Mouse (Mus musculus): ENCODE results near the gene Tmem141.

Tmem141 gene

GRCm38 (mm10) chr2:25577951-25578795, 43.6 kb downstream of the Tmem141 start:
- DNase-seq, result peak; percentile 69 to 73

- peak; percentile 71 to 72 for DNase-seq
Measured at GRCm38 (mm10) chr2:25576965-25577891, 44.6 kb downstream of the Tmem141 start.

GRCm38 (mm10) chr2:25576028-25576850, 45.6 kb downstream of the Tmem141 start:
- DNase-seq, result peak in 1 of 2 experiments; percentile 54

DNA sequence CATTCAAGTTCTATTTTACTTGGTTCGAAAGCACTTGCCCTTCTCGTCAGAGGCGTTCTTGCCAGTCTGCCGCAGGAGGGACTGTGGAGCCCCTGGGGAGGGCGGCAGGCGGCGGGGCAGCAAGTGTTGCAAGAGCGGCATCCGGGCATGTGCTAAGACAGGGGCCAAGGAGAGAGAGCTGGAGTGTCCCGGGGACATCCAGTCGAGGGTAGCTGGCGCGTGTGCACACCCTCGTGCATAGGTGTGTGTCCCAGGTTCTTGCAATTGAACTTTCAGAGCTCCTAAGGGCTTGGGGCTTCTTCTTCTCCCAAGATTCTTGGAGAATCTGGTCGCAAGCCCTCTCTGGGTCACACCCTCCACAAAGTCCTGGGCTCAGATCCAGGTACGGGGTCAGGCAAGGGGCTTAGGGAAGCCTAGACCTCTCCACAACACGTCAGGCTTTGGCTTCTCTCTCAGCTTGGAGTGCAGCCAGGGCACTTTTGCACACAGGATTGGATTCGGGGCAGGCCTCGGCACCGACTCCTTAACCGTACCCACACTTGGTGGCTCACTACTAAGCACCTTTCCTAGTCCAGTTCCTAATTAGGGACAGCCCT, 46.3 kb downstream of the Tmem141 start:
- peak; percentile 71 to 81 for DNase-seq

DNA sequence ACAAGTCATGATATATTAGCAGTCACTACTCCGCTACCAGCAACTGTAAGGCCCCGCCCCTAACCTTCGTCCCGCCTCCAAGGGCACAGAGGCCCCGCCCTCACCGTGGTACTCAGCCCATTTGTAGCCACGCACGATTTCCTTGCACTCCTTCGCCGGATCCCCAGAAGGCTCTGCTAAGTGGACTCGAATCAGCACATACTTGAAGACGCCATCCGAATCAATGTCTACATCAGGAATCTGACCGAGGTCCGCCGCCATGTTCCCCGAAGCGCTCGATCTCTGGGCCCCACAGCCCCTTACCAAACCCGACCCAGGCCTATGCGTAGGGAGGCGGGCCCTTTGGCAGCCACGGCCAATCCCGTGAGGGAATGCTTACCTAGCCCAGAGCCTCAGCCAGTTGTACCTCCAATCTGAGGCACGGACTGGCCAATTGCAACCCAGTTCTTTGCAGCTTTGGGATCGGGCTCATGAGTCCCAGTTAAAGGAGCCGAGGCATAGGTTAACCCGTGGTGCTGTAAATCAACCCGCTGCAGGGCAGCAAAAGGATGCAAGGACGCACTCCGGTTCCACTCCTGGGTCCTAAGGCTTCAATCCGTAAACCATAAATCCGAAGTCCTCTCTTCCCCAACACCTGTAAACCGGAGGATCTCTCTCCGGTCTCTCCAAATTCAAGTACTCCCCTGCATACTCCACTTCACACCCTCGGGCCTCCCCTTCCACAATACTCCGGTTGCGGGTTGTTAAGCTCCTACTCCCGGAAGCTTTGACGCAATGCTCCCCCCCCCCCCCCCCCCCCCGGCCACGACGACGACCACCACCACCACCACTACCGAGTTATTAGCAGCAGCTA, 47.0 kb downstream of the Tmem141 start, which contains the start of the genes Mamdc4 and Phpt1:
Gene Mamdc4 (minus strand): TSS at position 267 of the 853 bp plus-strand sequence.
Gene Phpt1 (minus strand): TSS at position 646 of the 853 bp plus-strand sequence.
- peak; percentile 94 to 97 for DNase-seq

DNA sequence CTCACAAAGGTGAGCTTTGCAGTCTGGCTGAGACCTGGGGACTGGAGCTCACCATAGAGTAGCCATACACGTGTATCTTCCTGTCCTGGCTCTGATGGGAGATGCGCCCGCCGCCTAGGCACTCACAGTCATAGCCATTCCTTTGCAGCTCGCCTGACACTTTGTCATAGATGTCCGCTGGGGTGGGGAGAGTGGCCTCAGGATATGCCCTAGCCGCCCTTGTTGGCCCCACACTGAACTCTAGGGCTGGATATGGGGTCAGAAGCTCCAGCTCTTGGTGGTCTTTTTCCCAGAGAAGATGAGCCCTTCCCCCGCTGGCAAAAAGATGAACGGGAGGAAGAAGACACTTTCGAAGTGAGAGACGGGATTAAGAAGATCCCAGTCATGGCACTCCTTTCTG, 47.7 kb downstream of the Tmem141 start:
- DNase-seq, result peak in 1 of 2 experiments; percentile 45

GRCm38 (mm10) chr2:25573068-25573467, 48.7 kb downstream of the Tmem141 start:
- DNase-seq, result peak; percentile 21 to 35

GRCm38 (mm10) chr2:25571221-25571620, 50.6 kb downstream of the Tmem141 start:
- DNase-seq, result no peak
